Mouse (Mus musculus) MEL (cell line): ENCODE data around the gene Itpr1. TPM values are rescaled to one million over a fixed set of nuclear protein-coding genes. Genes with fewer than 3 reads are reported as not detected.

ENCODE experiments used
- DNase-seq: peaks from one replicate; pipeline ENCODE4 v3.0.0; 2011; ENCODE audit warnings: low read depth, low spot score
- H3K27ac ChIP-seq: 2 replicates; pipeline ENCODE4 v1.5.1; 2012; ENCODE audit warnings: low read depth, mild to moderate bottlenecking, control low read depth, low read length, moderate library complexity; ENCODE audit not compliant: control insufficient read depth
- H3K27me3 ChIP-seq, 2 experiments: fragments of 150-350 bp in 1 of 2; sonication (generic) in 1 of 2; 2 replicates each; pipeline ENCODE4 v1.6.1; 2012; ENCODE audit warnings: low read length in 2 of 2, mild to moderate bottlenecking in 2 of 2, improper control_type of control experiment in 1 of 2, moderate library complexity in 1 of 2; ENCODE audit not compliant: insufficient read depth in 2 of 2, control insufficient read depth in 1 of 2
- H3K36me3 ChIP-seq, 2 experiments: 2 replicates each; pipeline ENCODE4 v1.6.1; 2012 to 2014; ENCODE audit warnings: low read length in 2 of 2, improper control_type of control experiment in 1 of 2, inconsistent platforms in 1 of 2, mild to moderate bottlenecking in 1 of 2; ENCODE audit not compliant: insufficient read depth in 2 of 2, control insufficient read depth in 1 of 2
- H3K4me1 ChIP-seq, 2 experiments: fragments of 150-350 bp in 1 of 2; sonication (generic) in 1 of 2; 2 replicates each; pipeline ENCODE4 v1.6.1; 2012; ENCODE audit warnings: low read length in 2 of 2, improper control_type of control experiment in 1 of 2, mild to moderate bottlenecking in 1 of 2; ENCODE audit not compliant: insufficient read depth in 2 of 2, control insufficient read depth in 1 of 2
- H3K4me3 ChIP-seq, 2 experiments: fragments of 150-350 bp in 1 of 2; sonication (generic) in 1 of 2; 2 replicates each; pipeline ENCODE4 v1.5.1; 2012; ENCODE audit warnings: low read depth in 2 of 2, low read length in 2 of 2, mild to moderate bottlenecking in 2 of 2, moderate library complexity in 2 of 2, control low read depth in 1 of 2, improper control_type of control experiment in 1 of 2; ENCODE audit not compliant: control insufficient read depth in 1 of 2, insufficient read depth in 1 of 2
- H3K79me2 ChIP-seq: 2 replicates; pipeline ENCODE4 v1.6.1; 2012; ENCODE audit warnings: mild to moderate bottlenecking, low read length, moderate library complexity; ENCODE audit not compliant: control insufficient read depth, poor library complexity, insufficient read depth
- H3K9ac ChIP-seq: 2 replicates; pipeline ENCODE4 v1.6.1; 2012; ENCODE audit warnings: low read depth, mild to moderate bottlenecking, control low read depth, low read length, moderate library complexity; ENCODE audit not compliant: control insufficient read depth, poor library complexity, severe bottlenecking
- H3K9me3 ChIP-seq: fragments of 150-350 bp; sonication (generic); replicated peaks from 2 replicates; pipeline ENCODE4 v1.6.1; 2012; ENCODE audit warnings: mild to moderate bottlenecking, low read length, improper control_type of control experiment, moderate library complexity; ENCODE audit not compliant: insufficient read depth
- BHLHE40 ChIP-seq: IDR thresholded peaks from 2 replicates; pipeline ENCODE4 v1.6.1; 2012; ENCODE audit warnings: low read depth, mild to moderate bottlenecking, inconsistent platforms, low read length, improper control_type of control experiment, borderline replicate concordance
- CHD1 ChIP-seq: IDR thresholded peaks from 2 replicates; pipeline ENCODE4 v1.6.1; 2012; ENCODE audit warnings: low read depth, mild to moderate bottlenecking, inconsistent platforms, low read length, improper control_type of control experiment
- CHD2 ChIP-seq: IDR thresholded peaks from 2 replicates; pipeline ENCODE4 v1.6.1; 2011; ENCODE audit warnings: low read length, improper control_type of control experiment
- E2F4 ChIP-seq: IDR thresholded peaks from 2 replicates; pipeline ENCODE4 v1.6.1; 2011; ENCODE audit warnings: low read depth, low read length, improper control_type of control experiment, borderline replicate concordance
- ELF1 ChIP-seq: IDR thresholded peaks from 2 replicates; pipeline ENCODE4 v1.6.1; 2014; ENCODE audit warnings: low read depth, mild to moderate bottlenecking, inconsistent platforms, low read length, improper control_type of control experiment, moderate library complexity
- EP300 ChIP-seq, 2 experiments: IDR thresholded peaks; 2 replicates each; pipeline ENCODE4 v1.6.1; 2011; ENCODE audit warnings: improper control_type of control experiment in 2 of 2, low read length in 2 of 2, low read depth in 1 of 2, mild to moderate bottlenecking in 1 of 2
- GABPA ChIP-seq: IDR thresholded peaks from 2 replicates; pipeline ENCODE4 v1.6.1; 2012; ENCODE audit warnings: low read depth, mild to moderate bottlenecking, inconsistent platforms, low read length, improper control_type of control experiment, moderate library complexity
- MEF2A ChIP-seq: IDR thresholded peaks from 2 replicates; pipeline ENCODE4 v1.6.1; 2014; ENCODE audit warnings: low read depth, mild to moderate bottlenecking, inconsistent platforms, low read length, improper control_type of control experiment; ENCODE audit not compliant: poor library complexity, insufficient replicate concordance, severe bottlenecking; ENCODE audit errors: extremely low read depth
- MXI1 ChIP-seq: IDR thresholded peaks from 2 replicates; pipeline ENCODE4 v1.6.1; 2011; ENCODE audit warnings: mild to moderate bottlenecking, low read depth, low read length, improper control_type of control experiment
- MYB ChIP-seq: IDR thresholded peaks from 2 replicates; pipeline ENCODE4 v1.6.1; 2011; ENCODE audit warnings: mild to moderate bottlenecking, low read depth, low read length, improper control_type of control experiment
- MYC ChIP-seq: IDR thresholded peaks from 2 replicates; pipeline ENCODE4 v1.6.1; 2011; ENCODE audit warnings: low read depth, mild to moderate bottlenecking, low read length, improper control_type of control experiment, moderate library complexity
- NELFE ChIP-seq: IDR thresholded peaks from 2 replicates; pipeline ENCODE4 v1.6.1; 2011; ENCODE audit warnings: low read depth, low read length, improper control_type of control experiment
- NRF1 ChIP-seq: IDR thresholded peaks from 2 replicates; pipeline ENCODE4 v1.6.1; 2014; ENCODE audit warnings: low read depth, mild to moderate bottlenecking, inconsistent platforms, low read length, improper control_type of control experiment, moderate library complexity; ENCODE audit not compliant: poor library complexity, insufficient read depth, severe bottlenecking
- POLR2A ChIP-seq, 2 experiments: IDR thresholded peaks; 2 replicates each; pipeline ENCODE4 v1.6.1; 2011 to 2012; ENCODE audit warnings: low read length in 2 of 2, mild to moderate bottlenecking in 2 of 2, control low read depth in 1 of 2, improper control_type of control experiment in 1 of 2, low read depth in 1 of 2, moderate library complexity in 1 of 2; ENCODE audit not compliant: control insufficient read depth in 1 of 2, insufficient read depth in 1 of 2, poor library complexity in 1 of 2
- POLR2AphosphoS2 ChIP-seq: IDR thresholded peaks from 2 replicates; pipeline ENCODE4 v1.6.1; 2011; ENCODE audit warnings: low read length, improper control_type of control experiment
- POLR2AphosphoS5 ChIP-seq: IDR thresholded peaks from 2 replicates; pipeline ENCODE4 v1.6.1; 2012; ENCODE audit warnings: low read depth, borderline replicate concordance, mild to moderate bottlenecking, inconsistent platforms, low read length, moderate library complexity, mixed read lengths
- RAD21 ChIP-seq: IDR thresholded peaks from 2 replicates; pipeline ENCODE4 v1.6.1; 2011; ENCODE audit warnings: mild to moderate bottlenecking, low read depth, low read length, improper control_type of control experiment
- RCOR1 ChIP-seq: IDR thresholded peaks from 2 replicates; pipeline ENCODE4 v1.6.1; 2012; ENCODE audit warnings: low read depth, mild to moderate bottlenecking, inconsistent platforms, low read length, improper control_type of control experiment
- TBP ChIP-seq: IDR thresholded peaks from 2 replicates; pipeline ENCODE4 v1.8.0; 2011; ENCODE audit warnings: low read depth, low read length, improper control_type of control experiment
- TCF12 ChIP-seq: IDR thresholded peaks from 2 replicates; pipeline ENCODE4 v1.6.1; 2014; ENCODE audit warnings: low read depth, mild to moderate bottlenecking, inconsistent platforms, low read length, improper control_type of control experiment, moderate library complexity
- USF2 ChIP-seq, 2 experiments: IDR thresholded peaks; 2 replicates each; pipeline ENCODE4 v1.6.1; 2011 to 2012; ENCODE audit warnings: improper control_type of control experiment in 2 of 2, low read length in 2 of 2, borderline replicate concordance in 1 of 2, inconsistent platforms in 1 of 2, low read depth in 1 of 2, mild to moderate bottlenecking in 1 of 2; ENCODE audit not compliant: insufficient read depth in 1 of 2
- ZNF384 ChIP-seq: IDR thresholded peaks from 2 replicates; pipeline ENCODE4 v1.6.1; 2012; ENCODE audit warnings: low read depth, mild to moderate bottlenecking, inconsistent platforms, low read length, improper control_type of control experiment
- polyA plus RNA-seq, 2 experiments: library from polyadenylated mRNA; stranded (reverse) in 1 of 2; unstranded in 1 of 2; fragments of >175 nt in 1 of 2; fragments of >200 nt in 1 of 2; gene quantifications; 2 replicates each; pipeline versions ENCODE4 v1.2.1 to v1.2.4; 2012; ENCODE audit warnings: low replicate concordance in 2 of 2, low read depth in 1 of 2; ENCODE audit not compliant: insufficient read length in 2 of 2, insufficient read depth in 1 of 2, missing spikeins in 1 of 2
- total RNA-seq: library from RNA; depleted of rRNA; stranded (reverse); fragments of 300-350 nt; gene quantifications from 2 replicates; pipeline ENCODE4 v1.2.3, GENCODE M21; 2012

Itpr1 gene
- total and polyA plus RNA-seq, 3 experiments: 15.6 to 19.0 TPM; not detected in 1

GRCm38 (mm10) chr6:108324464-108325025, 111.6 kb downstream of the Itpr1 start:
- no peak for TF ChIP-seq NRF1
- TF ChIP-seq POLR2AphosphoS5: no peak
- no peak for TF ChIP-seq ELF1
- TF ChIP-seq MYC: no peak
- no peak for TF ChIP-seq ZNF384
- no peak for TF ChIP-seq CHD2
- H3K79me2 ChIP-seq: no peaks in the 10 kb centered on the region
- H3K4me1 ChIP-seq: no peaks in the 10 kb centered on the region
- H3K27me3 ChIP-seq: no peaks in the 10 kb centered on the region
- no peak overlapping the region for H3K4me3 ChIP-seq
- H3K36me3 ChIP-seq: no peaks in the 10 kb centered on the region
- no peaks in the 10 kb centered on the region for H3K9me3 ChIP-seq
- DNase-seq: no peak
- H3K9ac ChIP-seq: no peak overlapping the region
- H3K27ac ChIP-seq: no peak overlapping the region

GRCm38 (mm10) chr6:108325400-108325799, 112.5 kb downstream of the Itpr1 start:
- Histone ChIP-seq H3K27ac (no peak overlapping the region), H3K27me3 (no peaks in the 10 kb centered on the region), H3K9me3 (no peaks in the 10 kb centered on the region), H3K9ac (no peak overlapping the region), H3K4me3 (no peak overlapping the region), H3K4me1 (no peaks in the 10 kb centered on the region), H3K36me3 (no peaks in the 10 kb centered on the region), H3K79me2 (no peaks in the 10 kb centered on the region)
- DNase-seq: no peak
- TF ChIP-seq CHD1: no peak
- TF ChIP-seq NRF1: no peak
- no peak for TF ChIP-seq EP300 (IDR thresholded peaks at IDR 0.05; ENCODE audit: low read depth in 1 of 2, low read length in 2 of 2)
- TF ChIP-seq TCF12: no peak
- no peak for TF ChIP-seq E2F4
- TF ChIP-seq POLR2AphosphoS5: no peak
- no peak for TF ChIP-seq POLR2A (IDR thresholded peaks at IDR 0.05; ENCODE audit: control insufficient read depth in 1 of 2, insufficient read depth in 1 of 2, low read depth in 1 of 2, low read length in 2 of 2, poor library complexity in 1 of 2)
- no peak for TF ChIP-seq MYB
- no peak for TF ChIP-seq MXI1
- no peak for TF ChIP-seq BHLHE40
- no peak for TF ChIP-seq MEF2A
- TF ChIP-seq RCOR1: no peak
- TF ChIP-seq MYC: no peak
- TF ChIP-seq RAD21: no peak
- TF ChIP-seq GABPA: no peak
- TF ChIP-seq POLR2AphosphoS2: no peak
- no peak for TF ChIP-seq TBP
- no peak for TF ChIP-seq USF2 (IDR thresholded peaks at IDR 0.05; ENCODE audit: borderline replicate concordance in 1 of 2, insufficient read depth in 1 of 2, low read depth in 1 of 2, low read length in 2 of 2)
- no peak for TF ChIP-seq NELFE
- TF ChIP-seq ZNF384: no peak
